Mouse (Mus musculus): ENCODE data around the gene Gm49027. TPM values are rescaled to one million over a fixed set of nuclear protein-coding genes. Genes with fewer than 3 reads are reported as not detected.

Gm49027 gene
- polyA plus RNA-seq (2014; fragmentation: Nextera tagmentation; extraction: Ambion mirVana), result 0.24 and 0.25 TPM in 2 replicates

DNA sequence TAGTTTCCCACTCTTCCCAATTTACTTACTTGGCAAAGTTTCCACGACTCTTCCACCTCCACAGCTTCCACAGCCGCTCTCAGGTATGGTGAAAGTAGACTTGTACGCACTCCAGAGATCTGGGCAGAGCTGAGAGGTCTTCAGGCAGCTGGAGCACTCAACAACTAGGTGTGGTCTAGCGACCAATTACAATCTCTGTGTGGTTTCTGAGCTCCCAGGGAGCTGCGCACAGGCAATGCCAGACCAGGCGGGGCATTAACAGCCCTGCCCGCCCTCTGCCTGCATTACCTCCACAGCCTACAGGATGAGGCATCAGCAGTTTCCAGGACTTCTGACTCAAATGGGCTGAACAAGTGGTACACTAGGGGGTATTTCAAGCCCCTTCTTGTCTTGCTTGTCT, at the start of gene Gm49027:
Gene Gm49027, minus strand, starts transcription at position 208 of the 400 bp plus-strand sequence.
- H3K4me3 ChIP-seq (ENCODE audit: low read depth, low read length), result peak within 1 kb of the TSS; percentile 87
- H3K27me3 ChIP-seq (ENCODE audit: control insufficient read depth, insufficient read depth, low read length), result no peaks in the 10 kb centered on the region
- H3K27ac ChIP-seq (ENCODE audit: low read depth, low read length), result no peak within 1 kb of the TSS
- H3K9me3 ChIP-seq (replicated peaks; ENCODE audit: control insufficient read depth, low read length), result no peaks in the 10 kb centered on the region
- peaks cover 12% of the 10 kb centered on the region for H3K4me1 ChIP-seq (ENCODE audit: control insufficient read depth, insufficient read depth, low read length)
- ATAC-seq (replicated peaks; ENCODE audit: insufficient number of reproducible peaks, low FRiP score, low TSS enrichment), result no peak
- H3K4me2 ChIP-seq, result peak within 1 kb of the TSS; percentile 74
- no peaks in the 10 kb centered on the region for H3K36me3 ChIP-seq (ENCODE audit: control insufficient read depth, insufficient read depth, low read length)
- no peak within 1 kb of the TSS; the same call in 1 of the 2 replicates for H3K9ac ChIP-seq (ENCODE audit: low read depth, low read length)
- WGBS (ENCODE audit: insufficient replicate concordance), result 76% methylated on average over 7 of the region's 7 CpGs

DNA sequence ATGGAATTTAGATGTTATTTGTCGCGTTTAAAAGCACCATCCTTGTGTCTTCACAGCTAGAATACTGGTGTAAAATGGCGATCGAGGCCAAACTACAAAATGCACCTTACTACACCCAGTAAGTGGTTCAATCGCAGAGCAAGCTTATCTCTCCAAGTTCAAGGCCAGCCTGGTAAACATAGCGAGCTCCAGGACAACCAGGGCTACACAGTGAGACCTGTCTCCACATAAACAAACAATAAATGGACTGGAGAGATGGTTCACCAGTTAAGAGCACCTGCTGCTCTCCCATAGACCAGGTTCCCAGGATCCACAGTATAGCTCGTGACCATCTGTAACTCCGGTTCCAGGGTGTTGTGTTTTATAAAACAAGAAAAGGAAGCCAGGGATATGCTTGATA, 48.1 kb upstream of the Gm49027 start:
- WGBS (ENCODE audit: insufficient replicate concordance), result 56% methylated on average over 8 of the region's 8 CpGs
- peaks cover 8% of the 10 kb centered on the region for H3K36me3 ChIP-seq (ENCODE audit: control insufficient read depth, insufficient read depth, low read length)
- no peaks in the 10 kb centered on the region for H3K27me3 ChIP-seq (ENCODE audit: control insufficient read depth, insufficient read depth, low read length)
- no peak overlapping the region for H3K9ac ChIP-seq (ENCODE audit: low read depth, low read length)
- H3K4me2 ChIP-seq, result peak overlapping the region; percentile 96
- H3K27ac ChIP-seq (ENCODE audit: low read depth, low read length), result no peak overlapping the region
- H3K4me1 ChIP-seq (ENCODE audit: control insufficient read depth, insufficient read depth, low read length), result peaks cover 7% of the 10 kb centered on the region
- no peak; the same call in 1 of the 2 replicates for ATAC-seq (replicated peaks; ENCODE audit: insufficient number of reproducible peaks, low FRiP score, low TSS enrichment)
- H3K9me3 ChIP-seq (replicated peaks; ENCODE audit: control insufficient read depth, low read length), result no peaks in the 10 kb centered on the region
- peak overlapping the region; percentile 97 for H3K4me3 ChIP-seq (ENCODE audit: low read depth, low read length)

DNA sequence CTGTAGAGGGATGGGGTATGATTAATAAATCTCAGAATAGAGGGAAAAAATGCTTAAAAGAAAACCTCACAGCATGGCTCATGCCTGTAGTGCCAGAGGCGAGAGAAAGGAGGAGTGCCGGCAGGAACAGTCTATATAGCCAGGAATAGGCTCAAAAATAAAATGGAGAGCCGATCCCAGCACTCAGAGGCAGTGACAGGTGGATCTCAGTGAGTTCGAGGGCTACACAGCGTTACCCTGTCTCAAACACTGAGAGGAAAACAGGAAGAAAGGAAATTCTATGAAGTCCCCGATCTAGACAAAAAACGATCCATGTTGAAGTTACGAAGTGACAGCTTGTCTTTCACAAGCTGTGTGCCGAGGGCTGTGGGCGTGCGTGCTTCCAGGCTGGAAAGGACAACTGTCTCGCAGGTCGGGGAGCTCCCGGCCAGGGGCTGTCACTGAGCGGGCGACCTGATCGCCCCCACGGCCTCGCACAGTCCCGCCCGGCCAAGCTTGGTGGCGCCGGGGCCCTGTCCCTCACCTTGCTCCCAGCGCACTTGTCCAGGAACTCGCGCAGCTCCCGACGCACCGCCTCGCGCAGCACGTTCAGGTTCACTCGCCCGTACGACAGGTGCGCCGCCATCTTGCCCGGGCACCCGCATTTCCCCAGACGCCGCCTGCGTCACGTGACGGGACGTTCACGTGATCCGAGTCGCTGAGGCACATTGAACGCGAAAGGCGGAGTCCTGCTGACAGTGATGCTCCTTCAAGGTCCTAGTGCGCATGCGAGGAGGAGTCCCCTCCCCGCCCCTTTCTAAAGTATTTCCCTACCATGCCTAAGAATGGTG, 47.3 kb upstream of the Gm49027 start, which contains the start of gene Vps33a:
Gene Vps33a, minus strand, starts transcription at position 682 of the 830 bp plus-strand sequence.
- H3K27ac ChIP-seq (ENCODE audit: low read depth, low read length), result peak within 1 kb of the TSS; percentile 35; the same call in 1 of the 2 replicates
- H3K9ac ChIP-seq (ENCODE audit: low read depth, low read length), result peak within 1 kb of the TSS; percentile 91
- under 1% methylated on average over 54 of the region's 54 CpGs for WGBS (ENCODE audit: insufficient replicate concordance)
- H3K9me3 ChIP-seq (replicated peaks; ENCODE audit: control insufficient read depth, low read length), result no peaks in the 10 kb centered on the region
- H3K27me3 ChIP-seq (ENCODE audit: control insufficient read depth, insufficient read depth, low read length), result no peaks in the 10 kb centered on the region
- H3K36me3 ChIP-seq (ENCODE audit: control insufficient read depth, insufficient read depth, low read length), result peaks cover 10% of the 10 kb centered on the region
- H3K4me1 ChIP-seq (ENCODE audit: control insufficient read depth, insufficient read depth, low read length), result peaks cover 7% of the 10 kb centered on the region
- H3K4me2 ChIP-seq, result peak within 1 kb of the TSS; percentile 96
- H3K4me3 ChIP-seq (ENCODE audit: low read depth, low read length), result peak within 1 kb of the TSS; percentile 97
- peak; percentile 87 for ATAC-seq (replicated peaks; ENCODE audit: insufficient number of reproducible peaks, low FRiP score, low TSS enrichment)

DNA sequence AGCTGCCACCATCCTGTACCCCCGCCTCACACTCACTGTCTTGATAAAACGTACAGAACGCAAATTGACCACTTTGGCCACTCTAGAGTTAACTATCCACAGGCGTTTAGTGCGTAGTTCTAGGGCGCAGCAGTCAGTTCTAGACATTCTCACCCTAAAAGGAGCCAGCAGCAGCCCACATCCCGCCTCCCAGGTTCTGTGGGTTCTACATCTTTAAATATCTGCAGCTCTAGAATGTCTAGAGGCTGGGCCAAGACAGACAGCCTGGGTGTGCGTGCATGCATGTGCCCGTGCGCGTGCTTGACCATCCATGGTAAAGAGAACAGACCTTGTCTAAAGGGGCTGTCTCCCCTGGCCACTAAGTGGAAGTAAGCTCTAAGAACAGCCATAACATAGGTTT, 35.8 kb upstream of the Gm49027 start:
- Histone ChIP-seq H3K27ac (ENCODE audit: low read depth, low read length) (no peak overlapping the region), H3K4me3 (ENCODE audit: low read depth, low read length) (no peak overlapping the region), H3K4me2 (no peak overlapping the region), H3K9me3 (replicated peaks; ENCODE audit: control insufficient read depth, low read length) (no peaks in the 10 kb centered on the region), H3K9ac (ENCODE audit: low read depth, low read length) (no peak overlapping the region), H3K27me3 (ENCODE audit: control insufficient read depth, insufficient read depth, low read length) (no peaks in the 10 kb centered on the region), H3K4me1 (ENCODE audit: control insufficient read depth, insufficient read depth, low read length) (no peaks in the 10 kb centered on the region), H3K36me3 (ENCODE audit: control insufficient read depth, insufficient read depth, low read length) (peaks cover 14% of the 10 kb centered on the region)
- no peak for ATAC-seq (replicated peaks; ENCODE audit: insufficient number of reproducible peaks, low FRiP score, low TSS enrichment)
- WGBS (ENCODE audit: insufficient replicate concordance), result 92% methylated on average over 11 of the region's 11 CpGs

DNA sequence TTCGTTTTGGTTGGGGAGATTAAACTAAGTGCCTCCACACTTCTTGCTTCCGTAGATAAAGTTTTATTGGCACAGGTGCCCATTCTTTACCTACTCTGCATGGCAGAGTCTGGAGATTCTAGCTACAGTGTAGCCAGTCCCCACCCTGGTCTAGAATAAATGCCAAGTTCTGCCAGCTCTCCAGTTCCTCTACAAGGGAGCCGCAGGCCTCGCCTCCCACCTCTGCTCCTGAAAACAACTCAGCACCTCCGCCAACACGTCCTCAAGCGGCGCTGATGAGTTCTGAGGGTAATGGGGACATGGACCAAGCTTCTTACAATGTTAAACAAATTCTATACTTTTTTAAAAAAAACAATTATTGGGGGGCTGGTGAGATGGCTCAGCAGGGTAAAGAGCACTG, 34.3 kb upstream of the Gm49027 start:
- no peak for ATAC-seq (replicated peaks; ENCODE audit: insufficient number of reproducible peaks, low FRiP score, low TSS enrichment)
- no peak overlapping the region for H3K4me3 ChIP-seq (ENCODE audit: low read depth, low read length)
- no peak overlapping the region for H3K27ac ChIP-seq (ENCODE audit: low read depth, low read length)
- no peaks in the 10 kb centered on the region for H3K4me1 ChIP-seq (ENCODE audit: control insufficient read depth, insufficient read depth, low read length)
- H3K9ac ChIP-seq (ENCODE audit: low read depth, low read length), result no peak overlapping the region
- H3K9me3 ChIP-seq (replicated peaks; ENCODE audit: control insufficient read depth, low read length), result no peaks in the 10 kb centered on the region
- H3K36me3 ChIP-seq (ENCODE audit: control insufficient read depth, insufficient read depth, low read length), result peaks cover 14% of the 10 kb centered on the region
- 91% methylated on average over 8 of the region's 8 CpGs for WGBS (ENCODE audit: insufficient replicate concordance)
- H3K4me2 ChIP-seq, result no peak overlapping the region
- H3K27me3 ChIP-seq (ENCODE audit: control insufficient read depth, insufficient read depth, low read length), result no peaks in the 10 kb centered on the region

DNA sequence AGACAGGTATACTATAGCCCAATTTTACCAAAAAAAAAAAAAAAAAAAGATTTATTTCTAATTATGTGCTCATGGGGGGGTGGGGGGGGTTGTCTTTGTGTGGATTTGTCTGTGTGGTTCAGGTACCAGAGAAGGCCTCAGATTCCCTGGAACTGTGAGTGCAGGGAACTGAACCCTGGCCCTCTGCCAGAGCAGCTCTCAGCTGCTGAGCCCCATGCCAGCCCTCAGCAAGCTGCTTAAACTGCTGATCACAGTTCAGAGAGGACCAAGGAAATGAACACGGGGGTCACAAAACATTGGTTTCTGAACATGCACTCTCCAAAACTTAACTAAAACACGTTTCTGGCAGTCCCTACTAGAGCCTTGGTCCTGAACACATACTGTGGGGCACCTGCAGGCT, 31.2 kb upstream of the Gm49027 start:
- peaks cover 7% of the 10 kb centered on the region for H3K36me3 ChIP-seq (ENCODE audit: control insufficient read depth, insufficient read depth, low read length)
- H3K27ac ChIP-seq (ENCODE audit: low read depth, low read length), result no peak overlapping the region
- H3K27me3 ChIP-seq (ENCODE audit: control insufficient read depth, insufficient read depth, low read length), result no peaks in the 10 kb centered on the region
- H3K4me3 ChIP-seq (ENCODE audit: low read depth, low read length), result no peak overlapping the region
- H3K4me2 ChIP-seq, result no peak overlapping the region
- H3K4me1 ChIP-seq (ENCODE audit: control insufficient read depth, insufficient read depth, low read length), result no peaks in the 10 kb centered on the region
- H3K9ac ChIP-seq (ENCODE audit: low read depth, low read length), result no peak overlapping the region
- 65% methylated on average over 2 of the region's 2 CpGs for WGBS (ENCODE audit: insufficient replicate concordance)
- no peak for ATAC-seq (replicated peaks; ENCODE audit: insufficient number of reproducible peaks, low FRiP score, low TSS enrichment)
- H3K9me3 ChIP-seq (replicated peaks; ENCODE audit: control insufficient read depth, low read length), result no peaks in the 10 kb centered on the region

DNA sequence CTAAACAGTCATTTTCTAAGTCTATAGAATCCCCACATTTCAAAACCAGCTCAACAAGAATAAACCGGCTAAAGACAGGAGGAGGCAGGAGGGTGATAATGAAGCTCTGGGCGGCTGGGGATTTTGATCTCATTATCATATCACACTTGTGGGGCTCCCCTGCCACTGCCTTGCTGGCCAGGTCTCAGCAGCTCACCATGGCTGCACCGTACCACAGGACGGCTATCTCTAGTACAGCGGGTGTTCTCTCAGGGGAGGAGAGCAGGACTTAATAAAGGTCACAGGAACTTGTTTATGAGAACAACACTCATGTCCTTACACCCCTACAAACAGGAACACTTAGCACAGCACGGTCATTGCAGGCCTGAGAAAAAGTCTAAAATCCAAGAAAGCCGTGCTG, 30.4 kb upstream of the Gm49027 start:
- no peaks in the 10 kb centered on the region for H3K27me3 ChIP-seq (ENCODE audit: control insufficient read depth, insufficient read depth, low read length)
- WGBS (ENCODE audit: insufficient replicate concordance), result 74% methylated on average over 7 of the region's 7 CpGs
- ATAC-seq (replicated peaks; ENCODE audit: insufficient number of reproducible peaks, low FRiP score, low TSS enrichment), result no peak
- H3K4me3 ChIP-seq (ENCODE audit: low read depth, low read length), result no peak overlapping the region
- no peaks in the 10 kb centered on the region for H3K9me3 ChIP-seq (replicated peaks; ENCODE audit: control insufficient read depth, low read length)
- H3K4me2 ChIP-seq, result no peak overlapping the region
- H3K36me3 ChIP-seq (ENCODE audit: control insufficient read depth, insufficient read depth, low read length), result peaks cover 7% of the 10 kb centered on the region; the same call in 1 of the 2 replicates
- no peak overlapping the region for H3K27ac ChIP-seq (ENCODE audit: low read depth, low read length)
- no peaks in the 10 kb centered on the region for H3K4me1 ChIP-seq (ENCODE audit: control insufficient read depth, insufficient read depth, low read length)
- H3K9ac ChIP-seq (ENCODE audit: low read depth, low read length), result no peak overlapping the region

DNA sequence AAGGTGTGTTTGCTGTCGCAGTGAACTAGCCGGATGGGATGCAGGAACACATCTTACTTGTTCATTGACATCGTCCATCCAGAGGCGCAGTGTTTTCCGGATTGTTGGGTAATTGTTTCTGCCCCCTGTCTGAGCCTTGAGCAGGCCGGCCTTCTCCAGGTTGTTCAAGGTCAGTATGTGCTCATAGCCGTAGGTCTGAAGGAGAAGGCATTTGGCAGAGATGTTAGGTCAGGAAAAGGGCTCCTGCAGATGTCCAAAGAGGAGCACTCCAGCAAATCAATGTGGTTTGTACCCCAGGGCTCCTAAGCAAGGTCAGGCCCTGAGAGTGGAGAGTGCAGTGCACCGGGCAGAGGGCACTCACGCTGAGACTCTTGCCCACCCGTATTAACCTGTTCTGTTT, 8.5 kb upstream of the Gm49027 start:
- Histone ChIP-seq H3K4me1 (ENCODE audit: control insufficient read depth, insufficient read depth, low read length) (no peaks in the 10 kb centered on the region), H3K4me2 (no peak overlapping the region), H3K9ac (ENCODE audit: low read depth, low read length) (no peak overlapping the region), H3K27ac (ENCODE audit: low read depth, low read length) (no peak overlapping the region), H3K4me3 (ENCODE audit: low read depth, low read length) (no peak overlapping the region), H3K9me3 (replicated peaks; ENCODE audit: control insufficient read depth, low read length) (no peaks in the 10 kb centered on the region), H3K27me3 (ENCODE audit: control insufficient read depth, insufficient read depth, low read length) (no peaks in the 10 kb centered on the region), H3K36me3 (ENCODE audit: control insufficient read depth, insufficient read depth, low read length) (peaks cover 15% of the 10 kb centered on the region)
- 89% methylated on average over 10 of the region's 10 CpGs for WGBS (ENCODE audit: insufficient replicate concordance)
- ATAC-seq (replicated peaks; ENCODE audit: insufficient number of reproducible peaks, low FRiP score, low TSS enrichment), result no peak

DNA sequence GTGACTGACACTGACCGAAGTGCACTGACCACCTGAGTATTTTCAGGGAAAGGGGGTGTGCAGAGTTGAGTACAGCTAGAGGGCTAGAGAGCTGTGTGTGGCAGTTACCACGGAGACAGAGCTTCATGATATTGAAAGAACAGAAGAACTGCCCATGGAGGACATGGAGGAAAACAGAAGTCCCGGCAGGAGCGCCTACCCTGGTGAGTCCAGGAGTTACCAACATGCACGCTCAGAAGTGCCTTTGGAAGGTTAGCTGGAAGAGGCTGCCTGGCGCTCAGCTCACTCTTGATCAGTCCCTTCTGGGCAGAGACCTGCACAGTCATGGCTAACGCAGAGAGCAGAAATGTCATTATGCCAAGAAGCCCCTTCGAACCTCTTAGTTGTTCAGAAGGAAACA, 4.8 kb upstream of the Gm49027 start:
- Histone ChIP-seq H3K4me3 (ENCODE audit: low read depth, low read length) (no peak overlapping the region), H3K9ac (ENCODE audit: low read depth, low read length) (no peak overlapping the region), H3K36me3 (ENCODE audit: control insufficient read depth, insufficient read depth, low read length) (peaks cover 11% of the 10 kb centered on the region), H3K4me2 (no peak overlapping the region), H3K27ac (ENCODE audit: low read depth, low read length) (no peak overlapping the region), H3K9me3 (replicated peaks; ENCODE audit: control insufficient read depth, low read length) (no peaks in the 10 kb centered on the region), H3K4me1 (ENCODE audit: control insufficient read depth, insufficient read depth, low read length) (no peaks in the 10 kb centered on the region), H3K27me3 (ENCODE audit: control insufficient read depth, insufficient read depth, low read length) (no peaks in the 10 kb centered on the region)
- 92% methylated on average over 8 of the region's 8 CpGs for WGBS (ENCODE audit: insufficient replicate concordance)
- ATAC-seq (replicated peaks; ENCODE audit: insufficient number of reproducible peaks, low FRiP score, low TSS enrichment), result no peak
